Mouse (Mus musculus): Measurements from ENCODE around the gene Tnfsf8. TPM values are rescaled to one million over a fixed set of nuclear protein-coding genes. Genes with fewer than 3 reads are reported as not detected.

Tnfsf8 gene
- not detected for total RNA-seq (2021)
- long read RNA-seq, experiment 1, result 0 reads
- long read RNA-seq, experiment 2, result 0 reads

- no peak for DNase-seq (ENCODE audit: low spot score in 2 of 2)
Measured at GRCm38 (mm10) chr4:63860688-63861540, at the start of gene Tnfsf8. Tnfsf8 (minus strand) TSS chr4:63861347.

- DNase-seq (ENCODE audit: low spot score in 2 of 2), result no peak
Measured at GRCm38 (mm10) chr4:63908511-63908910, 47.4 kb upstream of the Tnfsf8 start.

GRCm38 (mm10) chr4:63907473-63907872, 46.3 kb upstream of the Tnfsf8 start:
- DNase-seq (ENCODE audit: low spot score in 2 of 2), result no peak

GRCm38 (mm10) chr4:63906050-63906449, 44.9 kb upstream of the Tnfsf8 start:
- DNase-seq (ENCODE audit: low spot score in 2 of 2), result no peak

- no peak for DNase-seq (ENCODE audit: low spot score in 2 of 2)
Measured at GRCm38 (mm10) chr4:63899081-63899523, 38.0 kb upstream of the Tnfsf8 start.

GRCm38 (mm10) chr4:63897152-63897551, 36.0 kb upstream of the Tnfsf8 start:
- no peak for DNase-seq (ENCODE audit: low spot score in 2 of 2)

GRCm38 (mm10) chr4:63886156-63886555, 25.0 kb upstream of the Tnfsf8 start:
- no peak for DNase-seq (ENCODE audit: low spot score in 2 of 2)

GRCm38 (mm10) chr4:63876720-63877119, 15.6 kb upstream of the Tnfsf8 start:
- DNase-seq (ENCODE audit: low spot score in 2 of 2), result no peak

GRCm38 (mm10) chr4:63875480-63875879, 14.3 kb upstream of the Tnfsf8 start:
- DNase-seq (ENCODE audit: low spot score in 2 of 2), result no peak

- no peak for DNase-seq (ENCODE audit: low spot score in 2 of 2)
Measured at GRCm38 (mm10) chr4:63870678-63871077, 9.5 kb upstream of the Tnfsf8 start.

- no peak for DNase-seq (ENCODE audit: low spot score in 2 of 2)
Measured at GRCm38 (mm10) chr4:63868770-63869169, 7.6 kb upstream of the Tnfsf8 start.

- DNase-seq (ENCODE audit: low spot score in 2 of 2), result no peak
Measured at GRCm38 (mm10) chr4:63862953-63863352, 1.8 kb upstream of the Tnfsf8 start.

GRCm38 (mm10) chr4:63862092-63862697, 1.0 kb upstream of the Tnfsf8 start:
- no peak for DNase-seq (ENCODE audit: low spot score in 2 of 2)

- no peak for DNase-seq (ENCODE audit: low spot score in 2 of 2)
Measured at GRCm38 (mm10) chr4:63860236-63860635, 911 bp downstream of the Tnfsf8 start.

GRCm38 (mm10) chr4:63859785-63860203, 1.4 kb downstream of the Tnfsf8 start:
- no peak for DNase-seq (ENCODE audit: low spot score in 2 of 2)

GRCm38 (mm10) chr4:63858646-63859224, 2.4 kb downstream of the Tnfsf8 start:
- no peak for DNase-seq (ENCODE audit: low spot score in 2 of 2)

GRCm38 (mm10) chr4:63856764-63857163, 4.4 kb downstream of the Tnfsf8 start:
- no peak for DNase-seq (ENCODE audit: low spot score in 2 of 2)

GRCm38 (mm10) chr4:63853782-63854386, 7.3 kb downstream of the Tnfsf8 start:
- DNase-seq (ENCODE audit: low spot score in 2 of 2), result no peak

GRCm38 (mm10) chr4:63850082-63850481, 11.1 kb downstream of the Tnfsf8 start:
- no peak for DNase-seq (ENCODE audit: low spot score in 2 of 2)

GRCm38 (mm10) chr4:63846881-63847597, 14.1 kb downstream of the Tnfsf8 start:
- DNase-seq (ENCODE audit: low spot score in 2 of 2), result no peak

- no peak for DNase-seq (ENCODE audit: low spot score in 2 of 2)
Measured at GRCm38 (mm10) chr4:63845760-63846159, 15.4 kb downstream of the Tnfsf8 start.

All from gastrocnemius, postnatal 4 days (tissue).